Mouse (Mus musculus) liver, adult 2 months (tissue): ENCODE measurements around the gene Rnpepl1. TPM values are rescaled to one million over a fixed set of nuclear protein-coding genes. Genes with fewer than 3 reads are reported as not detected.

ENCODE experiments used
- DNase-seq: peaks from one replicate; pipeline ENCODE4 v3.0.0-alpha.2; 2011; ENCODE audit warnings: low read depth, low spot score; ENCODE audit errors: extremely low read depth
- H3K27ac ChIP-seq: fragments of 200-500 bp; replicated peaks from 2 replicates; pipeline ENCODE4 v1.5.1; 2012; ENCODE audit warnings: low read depth, mild to moderate bottlenecking, control low read depth, inconsistent platforms, low read length; ENCODE audit not compliant: insufficient read depth
- H3K27me3 ChIP-seq: fragments of 200-500 bp; 2 replicates; pipeline ENCODE4 v1.6.1; 2012; ENCODE audit warnings: mild to moderate bottlenecking, moderate library complexity, low read length, inconsistent platforms; ENCODE audit not compliant: control insufficient read depth, insufficient read depth
- H3K36me3 ChIP-seq: fragments of 200-500 bp; 2 replicates; pipeline ENCODE4 v1.6.1; 2012; ENCODE audit warnings: low read length, inconsistent platforms; ENCODE audit not compliant: control insufficient read depth, insufficient read depth
- H3K4me1 ChIP-seq: fragments of 200-500 bp; 2 replicates; pipeline ENCODE4 v1.6.1; 2011; ENCODE audit warnings: low read length; ENCODE audit not compliant: control insufficient read depth, insufficient read depth
- H3K4me3 ChIP-seq: fragments of 200-500 bp; 2 replicates; pipeline ENCODE4 v1.5.1; 2011; ENCODE audit warnings: low read depth, mild to moderate bottlenecking, control low read depth, low read length, moderate library complexity; ENCODE audit not compliant: insufficient read depth
- H3K79me2 ChIP-seq: fragments of 200-500 bp; 2 replicates; pipeline ENCODE4 v1.6.1; 2012; ENCODE audit warnings: inconsistent platforms, mild to moderate bottlenecking, low read length, moderate library complexity; ENCODE audit not compliant: control insufficient read depth, insufficient read depth
- H3K9ac ChIP-seq: fragments of 200-500 bp; 2 replicates; pipeline ENCODE4 v1.6.1; 2012; ENCODE audit warnings: low read depth, mild to moderate bottlenecking, control low read depth, inconsistent platforms, low read length
- CTCF ChIP-seq: fragments of 200-500 bp; IDR thresholded peaks from 2 replicates; pipeline ENCODE4 v1.5.1; 2011; ENCODE audit warnings: low read depth, low read length, control low read depth
- POLR2A ChIP-seq: fragments of 200-500 bp; IDR thresholded peaks from 2 replicates; pipeline ENCODE4 v1.6.1; 2011; ENCODE audit warnings: low read length, control low read depth; ENCODE audit not compliant: insufficient read depth; ENCODE audit errors: extremely low read depth
- WGBS: fragments of 180-500 bp; shearing (Covaris S2); methylation state at CpG from one replicate; pipeline ENCODE4 v1.1.7; 2018; 5-methylcytosine and 5-hydroxymethylcytosine counted together
- polyA plus RNA-seq: library from polyadenylated mRNA; depleted of rRNA; stranded (reverse); fragments of >200 nt; gene quantifications from 2 replicates; pipeline ENCODE4 v1.2.3, GENCODE M21; 2012
- total RNA-seq: library from RNA; depleted of rRNA; stranded (reverse); fragments of >200 nt; gene quantifications from 2 replicates; pipeline ENCODE4 v1.2.3, GENCODE M21; 2014

Rnpepl1 gene
- total and polyA plus RNA-seq, 2 experiments, result 21.6 to 107 TPM

DNA sequence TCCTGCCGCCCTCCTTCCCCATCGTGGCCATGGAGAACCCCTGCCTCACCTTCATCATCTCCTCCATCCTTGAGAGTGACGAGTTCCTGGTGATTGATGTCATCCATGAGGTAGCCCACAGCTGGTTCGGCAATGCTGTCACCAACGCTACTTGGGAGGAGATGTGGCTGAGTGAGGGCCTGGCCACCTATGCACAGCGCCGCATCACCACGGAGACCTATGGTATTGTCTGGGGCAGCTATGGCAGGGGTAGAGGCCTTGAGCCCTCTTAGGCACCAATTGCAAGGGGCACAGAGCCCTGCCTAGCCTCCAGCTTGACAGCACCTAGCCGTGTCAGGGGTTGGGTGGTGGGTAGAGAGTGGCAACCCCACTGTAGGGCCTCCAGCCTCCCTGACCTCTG lies 6.1 kb downstream of the Rnpepl1 start:
- H3K36me3 ChIP-seq, result peaks cover 14% of the 10 kb centered on the region
- 98% methylated on average over 9 of the region's 9 CpGs for WGBS
- no peak overlapping the region for H3K9ac ChIP-seq
- H3K4me1 ChIP-seq, result peaks cover 7% of the 10 kb centered on the region
- no peak for DNase-seq
- TF ChIP-seq CTCF, result no peak
- TF ChIP-seq POLR2A, result no peak
- H3K27me3 ChIP-seq, result no peaks in the 10 kb centered on the region
- H3K4me3 ChIP-seq, result no peak overlapping the region
- peaks cover 13% of the 10 kb centered on the region; the same call in 1 of the 2 replicates for H3K79me2 ChIP-seq
- H3K27ac ChIP-seq, result no peak overlapping the region

DNA sequence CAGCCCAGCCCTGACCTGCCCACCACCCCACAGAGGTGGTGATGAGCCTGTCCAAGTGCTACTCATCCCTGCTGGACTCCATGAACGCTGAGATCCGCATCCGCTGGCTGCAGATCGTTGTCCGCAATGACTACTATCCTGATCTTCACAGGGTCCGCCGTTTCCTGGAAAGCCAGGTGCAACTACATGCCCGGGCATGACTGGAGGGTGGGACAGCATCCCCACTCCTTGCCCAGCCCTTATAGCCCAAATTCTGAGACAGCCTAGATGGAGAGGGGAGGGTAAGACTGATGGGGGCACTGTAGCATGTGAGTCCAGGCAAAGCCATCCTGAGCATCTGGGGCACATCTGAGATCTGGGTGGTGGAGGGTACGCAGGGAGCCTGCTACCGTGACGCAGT lies 8.6 kb downstream of the Rnpepl1 start:
- 96% methylated on average over 11 of the region's 11 CpGs for WGBS
- no peak for TF ChIP-seq CTCF
- no peak overlapping the region for H3K4me3 ChIP-seq
- no peak for DNase-seq
- H3K36me3 ChIP-seq, result peaks cover 14% of the 10 kb centered on the region
- no peak overlapping the region for H3K9ac ChIP-seq
- H3K4me1 ChIP-seq, result no peaks in the 10 kb centered on the region
- no peak overlapping the region for H3K27ac ChIP-seq
- no peaks in the 10 kb centered on the region for H3K79me2 ChIP-seq
- no peaks in the 10 kb centered on the region for H3K27me3 ChIP-seq

GRCm38 (mm10) chr1:92919775-92920174 lies 9.2 kb downstream of the Rnpepl1 start:
- Histone ChIP-seq H3K36me3 (peaks cover 14% of the 10 kb centered on the region), H3K4me1 (no peaks in the 10 kb centered on the region), H3K27ac (no peak overlapping the region), H3K27me3 (no peaks in the 10 kb centered on the region), H3K9ac (no peak overlapping the region), H3K79me2 (no peaks in the 10 kb centered on the region), H3K4me3 (no peak overlapping the region)
- DNase-seq, result no peak
- TF ChIP-seq POLR2A (no peak), CTCF (no peak)
- 75% methylated on average over 12 of the region's 12 CpGs for WGBS

- TF ChIP-seq POLR2A (no peak), CTCF (no peak)
- Histone ChIP-seq H3K9ac (no peak overlapping the region), H3K27me3 (no peaks in the 10 kb centered on the region), H3K79me2 (no peaks in the 10 kb centered on the region), H3K4me1 (no peaks in the 10 kb centered on the region), H3K27ac (no peak overlapping the region), H3K36me3 (peaks cover 10% of the 10 kb centered on the region), H3K4me3 (no peak overlapping the region)
- DNase-seq, result peak; percentile 32
- 60% methylated on average over 7 of the region's 7 CpGs for WGBS
These were observed 10.1 kb downstream of the Rnpepl1 start for GRCm38 (mm10) chr1:92920474-92921200.

- Histone ChIP-seq H3K27me3 (no peaks in the 10 kb centered on the region; the same call in 1 of the 2 replicates), H3K4me1 (no peaks in the 10 kb centered on the region), H3K4me3 (no peak overlapping the region), H3K9ac (no peak overlapping the region), H3K36me3 (peaks cover 7% of the 10 kb centered on the region; the same call in 1 of the 2 replicates), H3K27ac (no peak overlapping the region), H3K79me2 (no peaks in the 10 kb centered on the region)
- no peak for DNase-seq
- TF ChIP-seq POLR2A (no peak), CTCF (no peak)
- 94% methylated on average over 4 of the region's 4 CpGs for WGBS
These were observed 10.9 kb downstream of the Rnpepl1 start for GRCm38 (mm10) chr1:92921496-92921895.

DNA sequence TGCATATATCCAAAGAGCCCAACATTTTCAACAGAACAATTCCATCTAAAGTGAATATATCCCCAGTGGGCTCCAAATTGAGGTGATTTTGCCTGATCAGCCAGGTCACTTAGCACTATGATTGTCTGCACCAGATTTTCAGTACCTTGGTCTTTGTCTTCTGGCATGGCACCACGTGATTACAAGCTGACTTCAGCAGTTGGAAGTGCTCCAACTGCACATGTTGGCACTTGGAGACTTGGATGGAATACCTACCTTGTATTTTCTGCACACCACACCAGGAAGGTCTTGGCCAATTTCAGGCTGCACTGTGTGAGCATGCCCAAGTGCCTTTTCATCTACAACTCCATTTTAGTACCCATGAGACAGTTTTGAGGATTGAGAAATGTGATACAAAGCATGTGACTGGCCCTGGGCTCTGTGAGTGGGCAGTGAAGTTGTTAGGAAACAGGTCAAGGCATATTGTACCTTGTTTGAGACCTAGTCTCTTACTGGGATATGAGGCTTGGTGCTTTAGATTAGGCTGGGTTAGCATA lies 19.7 kb downstream of the Rnpepl1 start:
- Histone ChIP-seq H3K4me3 (no peak overlapping the region), H3K36me3 (no peaks in the 10 kb centered on the region), H3K27ac (no peak overlapping the region), H3K27me3 (no peaks in the 10 kb centered on the region; the same call in 1 of the 2 replicates), H3K4me1 (peaks cover 1% of the 10 kb centered on the region; the same call in 1 of the 2 replicates), H3K79me2 (no peaks in the 10 kb centered on the region), H3K9ac (no peak overlapping the region)
- WGBS, result 11% methylated on average over 1 of the region's 1 CpGs
- DNase-seq, result peak; percentile 51
- TF ChIP-seq POLR2A, result no peak
- TF ChIP-seq CTCF, result no peak
